Mouse (Mus musculus): ENCODE measurements around the gene Cers6. TPM values are rescaled to one million over a fixed set of nuclear protein-coding genes. Genes with fewer than 3 reads are reported as not detected.

Cers6 gene
- polyA plus RNA-seq, 1 experiment: 10.2 TPM

- TF ChIP-seq GATA1 (IDR thresholded peaks at IDR 0.05; ENCODE audit: low read length): peak; percentile 37
Observed at GRCm38 (mm10) chr2:68870999-68871780, 9.9 kb downstream of the Cers6 start.

- peak; percentile 40 for TF ChIP-seq GATA1 (IDR thresholded peaks at IDR 0.05; ENCODE audit: low read length)
Observed at GRCm38 (mm10) chr2:68873086-68873485, 11.8 kb downstream of the Cers6 start.

GRCm38 (mm10) chr2:68873653-68874441, 12.6 kb downstream of the Cers6 start:
- TF ChIP-seq GATA1 (IDR thresholded peaks at IDR 0.05; ENCODE audit: low read length): no peak

- TF ChIP-seq GATA1 (IDR thresholded peaks at IDR 0.05; ENCODE audit: low read length): no peak
Observed at GRCm38 (mm10) chr2:68874575-68874974, 13.3 kb downstream of the Cers6 start.

GRCm38 (mm10) chr2:68879071-68879651, 17.9 kb downstream of the Cers6 start:
- no peak for TF ChIP-seq GATA1 (IDR thresholded peaks at IDR 0.05; ENCODE audit: low read length)

- TF ChIP-seq GATA1 (IDR thresholded peaks at IDR 0.05; ENCODE audit: low read length): no peak
Observed at GRCm38 (mm10) chr2:68884573-68884972, 23.3 kb downstream of the Cers6 start.

GRCm38 (mm10) chr2:68885206-68885605, 24.0 kb downstream of the Cers6 start:
- TF ChIP-seq GATA1 (IDR thresholded peaks at IDR 0.05; ENCODE audit: low read length): no peak

- no peak for TF ChIP-seq GATA1 (IDR thresholded peaks at IDR 0.05; ENCODE audit: low read length)
Observed at GRCm38 (mm10) chr2:68885766-68886496, 24.7 kb downstream of the Cers6 start.

GRCm38 (mm10) chr2:68886661-68887060, 25.4 kb downstream of the Cers6 start:
- TF ChIP-seq GATA1 (IDR thresholded peaks at IDR 0.05; ENCODE audit: low read length): no peak

GRCm38 (mm10) chr2:68888094-68888705, 27.0 kb downstream of the Cers6 start:
- no peak for TF ChIP-seq GATA1 (IDR thresholded peaks at IDR 0.05; ENCODE audit: low read length)

- no peak for TF ChIP-seq GATA1 (IDR thresholded peaks at IDR 0.05; ENCODE audit: low read length)
Observed at GRCm38 (mm10) chr2:68889661-68890170, 28.5 kb downstream of the Cers6 start.

GRCm38 (mm10) chr2:68892476-68892875, 31.2 kb downstream of the Cers6 start:
- no peak for TF ChIP-seq GATA1 (IDR thresholded peaks at IDR 0.05; ENCODE audit: low read length)

GRCm38 (mm10) chr2:68895044-68895764, 34.0 kb downstream of the Cers6 start:
- TF ChIP-seq GATA1 (IDR thresholded peaks at IDR 0.05; ENCODE audit: low read length): no peak

- no peak for TF ChIP-seq GATA1 (IDR thresholded peaks at IDR 0.05; ENCODE audit: low read length)
Observed at GRCm38 (mm10) chr2:68896196-68896595, 35.0 kb downstream of the Cers6 start.

Measured in G1E-ER4 (cell line).